In the genomic region with DNA sequence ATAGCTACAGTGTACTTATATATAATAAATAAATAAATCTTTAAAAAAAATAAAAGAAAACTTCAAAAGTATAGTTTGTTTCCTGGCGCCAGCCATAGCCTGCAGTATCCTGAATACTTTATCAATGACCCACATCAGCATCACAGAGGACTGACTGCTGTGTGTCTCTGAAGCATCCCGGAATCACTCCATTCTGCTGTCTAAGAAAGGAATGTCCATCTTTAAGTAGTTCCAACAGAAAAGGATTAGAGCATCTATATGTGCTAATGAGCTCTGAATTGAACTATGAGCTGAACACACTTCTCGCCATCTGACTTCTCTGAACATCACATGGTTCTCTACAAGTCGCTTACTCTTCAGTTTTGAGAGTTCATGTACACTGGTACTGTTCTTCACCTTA, we compare ENCODE assay signal across 22 mouse cellular contexts.
DNase-seq lines count a peak whose midpoint lies in the region; ATAC-seq lines count a peak whose summit lies in the region.
"Had no signal": no experiment of that assay in that cellular context is flagged by ENCODE, and none has a peak within 500 bp of the region (broad histone marks: within the 10 kb centered on the region; RNA-seq: fewer than 3 reads in every experiment).

No protein-coding gene starts in this region.

- ATAC-seq in granulocyte monocyte progenitor cell, adult 5-6 weeks (replicated peaks; ENCODE audit: poor library complexity, severe bottlenecking) = no peak
- ATAC-seq: activated CD4-positive, CD25-positive, alpha-beta regulatory T cell, adult 4 months; CD4-positive, CD25-positive, alpha-beta regulatory T cell, adult 4 months; Patski had no signal

- intact Hi-C loops in left cerebral cortex, postnatal 14 days (cut with DNase I) = no loop called here

- DNase-seq in ES-CJ7 (ENCODE audit: low read depth, low spot score) (peak; percentile 17), R1 (ENCODE audit: low read depth, low spot score) (peak; percentile 58), ZHBTc4 (ENCODE audit: low read depth, low spot score) (peak; percentile 22)
- no peak for DNase-seq in left cerebral cortex, adult 8-10 months (ENCODE audit: low spot score in 2 of 2)
- DNase-seq in left cerebral cortex, postnatal 14 days (ENCODE audit: low spot score in 2 of 2) = no peak
- DNase-seq: adrenal gland, adult 2 months; adrenal gland, adult 8-10 months; adrenal gland, postnatal 10 days; adrenal gland, postnatal 14 days; adrenal gland, postnatal 25 days; adrenal gland, postnatal 36 days; B cell, adult 2 months; cerebellum, adult 11 months; cerebellum, adult 11-12 months; cerebellum, adult 18-20 months; cerebellum, adult 2 months; cerebellum, adult 8-10 months; cerebellum, adult 9-10 months had no signal

Comparison
In these comparisons a context has a peak if more than half of its experiments do, and no peak if none do; other contexts are left out.
1. DNase-seq: peak in ES-CJ7 (single experiment), R1 (single experiment) and ZHBTc4 (single experiment); none in left cerebral cortex, adult 8-10 months (0 of 2) and left cerebral cortex, postnatal 14 days (0 of 2).